Mouse (Mus musculus) forebrain, embryonic 10.5 days (tissue): ENCODE measurements around the gene Ugt1a7c. TPM values are rescaled to one million over a fixed set of nuclear protein-coding genes. Genes with fewer than 3 reads are reported as not detected.
"Not testable (repeated sequence)": the region's sequence is repeated elsewhere in the genome, so short reads cannot be mapped to it uniquely, and the experiment has no call there.

Source experiments
- DNase-seq: peaks from one replicate; pipeline ENCODE4 v3.0.0-alpha.2; 2017; ENCODE audit warnings: low spot score; ENCODE audit errors: extremely low spot score
- H3K27ac ChIP-seq: fragments of 300-500 bp; sonication (generic); 2 replicates; pipeline ENCODE4 v1.5.1; 2016; ENCODE audit warnings: mild to moderate bottlenecking
- H3K27me3 ChIP-seq: fragments of 300-500 bp; sonication (generic); 2 replicates; pipeline ENCODE4 v1.6.1; 2016; ENCODE audit warnings: mild to moderate bottlenecking; ENCODE audit not compliant: poor library complexity, severe bottlenecking
- H3K36me3 ChIP-seq: fragments of 300-500 bp; sonication (generic); replicated peaks from 2 replicates; pipeline ENCODE4 v1.6.1; 2016; ENCODE audit warnings: mild to moderate bottlenecking, moderate library complexity
- H3K4me1 ChIP-seq: fragments of 300-500 bp; sonication (generic); 2 replicates; pipeline ENCODE4 v1.6.1; 2016
- H3K4me3 ChIP-seq: fragments of 300-500 bp; sonication (generic); 2 replicates; pipeline ENCODE4 v1.5.1; 2016; ENCODE audit warnings: mild to moderate bottlenecking, moderate library complexity
- H3K9me3 ChIP-seq: fragments of 300-500 bp; sonication (generic); 2 replicates; pipeline ENCODE4 v1.6.1; 2016; ENCODE audit warnings: mild to moderate bottlenecking, moderate library complexity
- WGBS: fragments of 180-500 bp; shearing (Covaris S2); methylation state at CpG from one replicate; pipeline ENCODE4 v1.1.7; 2016; 5-methylcytosine and 5-hydroxymethylcytosine counted together
- polyA plus RNA-seq: library from polyadenylated mRNA; unstranded; fragments of >200 nt; fragmentation: Nextera tagmentation; extraction: Ambion mirVana; gene quantifications from 2 replicates; pipeline ENCODE4 v1.2.1, GENCODE M21; 2016

Ugt1a7c gene
- polyA plus RNA-seq, 1 experiment from 2014 or later: 0.32 TPM

GRCm38 (mm10) chr1:88213061-88213460 lies 118.2 kb downstream of the Ugt1a7c start:
- Histone ChIP-seq H3K9me3 (peaks cover 54% of the 10 kb centered on the region), H3K4me3 (no peak overlapping the region), H3K4me1 (no peaks in the 10 kb centered on the region), H3K36me3 (no peaks in the 10 kb centered on the region), H3K27ac (no peak overlapping the region), H3K27me3 (no peaks in the 10 kb centered on the region)
- no peak for DNase-seq
- WGBS: 83% methylated on average over 1 of the region's 1 CpGs

- Histone ChIP-seq H3K27me3 (no peaks in the 10 kb centered on the region), H3K36me3 (no peaks in the 10 kb centered on the region), H3K4me3 (no peak overlapping the region), H3K4me1 (no peaks in the 10 kb centered on the region), H3K27ac (no peak overlapping the region), H3K9me3 (peaks cover 54% of the 10 kb centered on the region)
- 88% methylated on average over 2 of the region's 2 CpGs for WGBS
- peak; percentile 21 for DNase-seq
Observed at GRCm38 (mm10) chr1:88213766-88214461, 119.1 kb downstream of the Ugt1a7c start.

DNA sequence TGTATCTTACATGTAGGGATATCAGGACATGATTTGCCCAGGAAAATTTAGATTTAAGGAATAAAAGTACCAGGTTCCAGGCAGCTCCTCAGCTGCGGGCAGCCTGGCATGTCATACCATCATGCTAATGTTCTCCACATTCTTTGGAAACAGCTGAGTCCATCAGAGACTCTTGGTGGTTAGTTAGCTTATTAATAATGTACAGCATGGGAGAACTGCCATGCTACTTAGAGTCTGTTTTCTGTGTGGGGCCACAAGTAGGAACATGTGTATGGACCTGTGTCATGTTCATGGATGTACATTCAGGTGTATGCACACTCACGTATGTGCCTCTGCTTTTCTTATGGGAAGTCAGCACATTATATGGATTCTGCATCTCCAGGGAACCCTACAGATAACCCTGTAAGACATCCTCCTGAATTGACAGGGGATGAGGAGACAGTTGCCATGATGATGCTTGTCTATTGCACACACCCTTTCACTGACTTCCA lies 119.6 kb downstream of the Ugt1a7c start:
- Histone ChIP-seq H3K27me3 (no peaks in the 10 kb centered on the region), H3K27ac (no peak overlapping the region), H3K36me3 (no peaks in the 10 kb centered on the region), H3K9me3 (peaks cover 54% of the 10 kb centered on the region), H3K4me3 (no peak overlapping the region), H3K4me1 (no peaks in the 10 kb centered on the region)
- peak; percentile 14 for DNase-seq
- 81% methylated on average over 2 of the region's 2 CpGs for WGBS

- peaks cover 51% of the 10 kb centered on the region; the same call in 1 of the 2 replicates for H3K9me3 ChIP-seq
- H3K36me3 ChIP-seq: no peaks in the 10 kb centered on the region
- 73% methylated on average over 10 of the region's 10 CpGs for whole genome bisulfite sequencing
- H3K27me3 ChIP-seq: no peaks in the 10 kb centered on the region
- H3K4me3 ChIP-seq: no peak overlapping the region
- DNase-seq: peak; percentile 30
- no peaks in the 10 kb centered on the region for H3K4me1 ChIP-seq
- no peak overlapping the region for H3K27ac ChIP-seq
Observed at GRCm38 (mm10) chr1:88215466-88216380, 120.9 kb downstream of the Ugt1a7c start.

- 60% methylated on average over 2 of the region's 2 CpGs for WGBS
- Histone ChIP-seq H3K9me3 (peaks cover 47% of the 10 kb centered on the region; the same call in 1 of the 2 replicates), H3K27ac (no peak overlapping the region), H3K4me1 (no peaks in the 10 kb centered on the region), H3K27me3 (no peaks in the 10 kb centered on the region), H3K36me3 (no peaks in the 10 kb centered on the region), H3K4me3 (no peak overlapping the region)
- DNase-seq: peak; percentile 25
Observed at GRCm38 (mm10) chr1:88216551-88216950, 121.7 kb downstream of the Ugt1a7c start.

DNA sequence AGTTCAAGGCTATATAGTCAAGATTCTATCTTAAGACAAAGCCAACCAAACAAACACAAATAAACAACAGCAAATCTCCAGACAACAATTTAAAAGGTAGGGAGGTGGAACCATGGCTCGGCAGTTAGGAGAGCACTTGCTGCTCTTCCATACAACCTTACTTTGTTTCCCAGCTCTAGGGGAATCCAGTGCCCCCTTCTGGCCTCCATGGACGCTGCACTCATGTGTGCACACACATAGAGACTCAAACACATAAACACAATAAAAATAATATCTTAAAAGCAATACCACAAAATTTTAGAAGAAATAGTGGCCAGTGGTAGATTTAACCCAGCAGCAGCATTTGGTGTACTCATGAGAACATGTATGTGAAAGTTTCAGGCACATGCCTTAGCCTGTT lies 122.3 kb downstream of the Ugt1a7c start:
- 66% methylated on average over 2 of the region's 2 CpGs for WGBS
- no peak overlapping the region for H3K4me3 ChIP-seq
- DNase-seq: peak; percentile 15
- H3K9me3 ChIP-seq: peaks cover 41% of the 10 kb centered on the region
- no peaks in the 10 kb centered on the region for H3K4me1 ChIP-seq
- H3K27ac ChIP-seq: no peak overlapping the region
- no peaks in the 10 kb centered on the region for H3K27me3 ChIP-seq
- H3K36me3 ChIP-seq: no peaks in the 10 kb centered on the region

DNA sequence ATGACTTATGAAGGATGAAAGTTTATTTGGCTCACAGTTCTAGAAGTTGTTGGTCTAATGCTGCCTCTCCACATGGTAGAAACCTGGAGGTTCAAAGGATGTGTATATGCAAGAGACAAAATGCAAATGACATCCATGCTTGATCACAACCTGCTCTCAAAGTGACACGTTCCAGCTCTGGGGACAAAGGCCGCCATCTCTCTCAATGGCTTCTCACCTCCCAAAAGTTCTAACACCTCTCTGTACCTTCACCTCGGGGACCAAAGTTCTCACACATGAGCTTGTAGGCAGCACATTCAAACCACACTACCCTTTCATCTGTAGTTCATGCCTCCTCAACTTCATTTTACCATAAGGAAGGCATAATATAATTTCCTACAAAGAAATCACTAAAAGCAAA lies 122.7 kb downstream of the Ugt1a7c start:
- WGBS: 42% methylated on average over 3 of the region's 3 CpGs
- Histone ChIP-seq H3K36me3 (no peaks in the 10 kb centered on the region), H3K27me3 (no peaks in the 10 kb centered on the region), H3K4me3 (no peak overlapping the region), H3K4me1 (no peaks in the 10 kb centered on the region), H3K9me3 (peaks cover 37% of the 10 kb centered on the region), H3K27ac (no peak overlapping the region)
- peak; percentile 20 for DNase-seq

GRCm38 (mm10) chr1:88218051-88218450 lies 123.2 kb downstream of the Ugt1a7c start:
- H3K4me3 ChIP-seq: no peak overlapping the region
- peaks cover 32% of the 10 kb centered on the region for H3K9me3 ChIP-seq
- no peaks in the 10 kb centered on the region for H3K27me3 ChIP-seq
- 75% methylated on average over 9 of the region's 9 CpGs for WGBS
- no peak overlapping the region for H3K27ac ChIP-seq
- no peaks in the 10 kb centered on the region for H3K4me1 ChIP-seq
- no peaks in the 10 kb centered on the region for H3K36me3 ChIP-seq
- DNase-seq: peak; percentile 35

GRCm38 (mm10) chr1:88218591-88218990 lies 123.7 kb downstream of the Ugt1a7c start:
- no peaks in the 10 kb centered on the region for H3K4me1 ChIP-seq
- H3K36me3 ChIP-seq: no peaks in the 10 kb centered on the region
- peaks cover 26% of the 10 kb centered on the region for H3K9me3 ChIP-seq
- H3K4me3 ChIP-seq: no peak overlapping the region
- H3K27ac ChIP-seq: no peak overlapping the region
- no peaks in the 10 kb centered on the region for H3K27me3 ChIP-seq
- 53% methylated on average over 4 of the region's 4 CpGs for WGBS
- peak; percentile 20 for DNase-seq

- peak; percentile 22 for DNase-seq
Observed at GRCm38 (mm10) chr1:88219054-88219453, 124.2 kb downstream of the Ugt1a7c start.

GRCm38 (mm10) chr1:88220336-88220735 lies 125.5 kb downstream of the Ugt1a7c start:
- H3K4me3 ChIP-seq: no peak overlapping the region
- peaks cover 10% of the 10 kb centered on the region for H3K9me3 ChIP-seq
- peak; percentile 18 for DNase-seq
- H3K27me3 ChIP-seq: no peaks in the 10 kb centered on the region
- H3K27ac ChIP-seq: no peak overlapping the region
- no peaks in the 10 kb centered on the region for H3K4me1 ChIP-seq
- H3K36me3 ChIP-seq: no peaks in the 10 kb centered on the region

More at GRCm38 (mm10) chr1:88219054-88219453, 124.2 kb downstream of the Ugt1a7c start:
- H3K27me3 ChIP-seq: no peaks in the 10 kb centered on the region
- peaks cover 22% of the 10 kb centered on the region for H3K9me3 ChIP-seq
- no peaks in the 10 kb centered on the region for H3K36me3 ChIP-seq
- whole genome bisulfite sequencing: 16% methylated on average over 1 of the region's 1 CpGs
- H3K4me1 ChIP-seq: no peaks in the 10 kb centered on the region
- no peak overlapping the region for H3K4me3 ChIP-seq
- no peak overlapping the region for H3K27ac ChIP-seq

GRCm38 (mm10) chr1:88222216-88222615 lies 127.4 kb downstream of the Ugt1a7c start:
- H3K27ac ChIP-seq: no peak overlapping the region
- H3K4me3 ChIP-seq: no peak overlapping the region
- whole genome bisulfite sequencing: 62% methylated on average over 2 of the region's 2 CpGs
- H3K9me3 ChIP-seq: peaks cover 20% of the 10 kb centered on the region
- no peak for DNase-seq
- no peaks in the 10 kb centered on the region for H3K4me1 ChIP-seq
- no peaks in the 10 kb centered on the region for H3K36me3 ChIP-seq
- no peaks in the 10 kb centered on the region for H3K27me3 ChIP-seq

DNA sequence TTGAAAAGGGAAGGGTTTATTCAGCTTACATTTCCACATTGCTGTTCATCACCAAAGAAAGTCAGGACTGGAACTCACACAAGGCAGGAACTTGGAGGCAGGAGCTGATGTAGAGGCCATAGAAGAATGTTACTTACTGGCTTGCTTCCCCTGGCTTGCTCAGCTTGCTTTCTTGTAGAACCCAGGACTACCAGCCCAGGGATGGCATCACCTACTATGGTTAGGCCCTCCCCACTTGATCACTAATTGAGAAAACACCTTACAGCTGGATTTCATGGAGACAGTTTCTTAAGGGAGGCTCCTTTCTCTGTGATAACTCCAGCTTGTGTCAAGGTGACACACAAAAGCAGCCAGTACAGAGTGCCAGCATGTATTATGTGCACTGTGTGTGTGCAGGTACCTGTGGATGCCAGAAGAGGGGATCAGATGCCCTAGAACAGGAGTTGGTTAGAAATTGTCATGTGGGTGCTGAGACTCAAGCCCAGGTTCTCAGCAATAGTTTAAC lies 128.2 kb downstream of the Ugt1a7c start:
- H3K4me3 ChIP-seq, H3K27ac ChIP-seq, H3K36me3 ChIP-seq, H3K4me1 ChIP-seq, H3K27me3 ChIP-seq: not testable (repeated sequence)
- peak; percentile 20 for DNase-seq
- peaks cover 29% of the 10 kb centered on the region for H3K9me3 ChIP-seq
